Mouse (Mus musculus): ENCODE data around the gene Pcolce2.

GRCm38 (mm10) chr9:95645926-95646325 is 8.5 kb downstream of the Pcolce2 start:
- no peak for TF ChIP-seq POLR2A (IDR thresholded peaks at IDR 0.05; ENCODE audit: borderline replicate concordance, insufficient read depth, low read length)
- no peak for TF ChIP-seq CTCF (IDR thresholded peaks at IDR 0.05; ENCODE audit: borderline replicate concordance, insufficient read depth, low read depth, low read length)
